Mouse (Mus musculus) kidney, adult 8-10 months (tissue): ENCODE data around the gene Chrd.
A peak's percentile ranks its signal among the peaks of the same experiment; 100 is the strongest.

Experiments used
- DNase-seq, 2 experiments: peaks; one replicate each; pipeline ENCODE4 v3.0.0; 2022

Gene Chrd

GRCm38 (mm10) chr16:20712190-20712589 lies 20.7 kb upstream of the Chrd start:
- DNase-seq: no peak

GRCm38 (mm10) chr16:20712889-20713288 lies 20.0 kb upstream of the Chrd start:
- DNase-seq: no peak

- DNase-seq: no peak
Observed at GRCm38 (mm10) chr16:20714307-20715080, 18.4 kb upstream of the Chrd start.

- no peak for DNase-seq
Observed at GRCm38 (mm10) chr16:20715161-20715560, 17.8 kb upstream of the Chrd start.

GRCm38 (mm10) chr16:20715566-20715965 lies 17.4 kb upstream of the Chrd start:
- no peak for DNase-seq

GRCm38 (mm10) chr16:20715976-20716840 lies 16.7 kb upstream of the Chrd start:
- peak; percentile 79 to 81 for DNase-seq

- DNase-seq: no peak
Observed at GRCm38 (mm10) chr16:20716841-20717180, 16.1 kb upstream of the Chrd start.

GRCm38 (mm10) chr16:20717181-20717977 lies 15.5 kb upstream of the Chrd start, which contains the start of the genes Polr2h and Clcn2:
Gene Polr2h (plus strand): TSS chr16:20717665.
Gene Clcn2 (minus strand): TSS chr16:20717746.
- peak; percentile 99 for DNase-seq

- no peak for DNase-seq
Observed at GRCm38 (mm10) chr16:20717978-20718670, 14.8 kb upstream of the Chrd start.

- DNase-seq: no peak
Observed at GRCm38 (mm10) chr16:20721808-20722207, 11.1 kb upstream of the Chrd start.

- no peak for DNase-seq
Observed at GRCm38 (mm10) chr16:20722736-20723135, 10.2 kb upstream of the Chrd start.

GRCm38 (mm10) chr16:20723247-20723646 lies 9.7 kb upstream of the Chrd start:
- DNase-seq: no peak

- peak; percentile 60 to 61 for DNase-seq
Observed at GRCm38 (mm10) chr16:20724338-20724748, 8.6 kb upstream of the Chrd start.

- no peak for DNase-seq
Observed at GRCm38 (mm10) chr16:20725321-20725720, 7.6 kb upstream of the Chrd start.

- DNase-seq: no peak
Observed at GRCm38 (mm10) chr16:20725750-20726149, 7.2 kb upstream of the Chrd start.

GRCm38 (mm10) chr16:20726384-20726783 lies 6.5 kb upstream of the Chrd start:
- DNase-seq: no peak

GRCm38 (mm10) chr16:20730293-20730711 lies 2.6 kb upstream of the Chrd start:
- peak; percentile 72 to 75 for DNase-seq

GRCm38 (mm10) chr16:20731688-20732087 lies 1.2 kb upstream of the Chrd start:
- no peak for DNase-seq

GRCm38 (mm10) chr16:20732251-20732924 lies 539 bp upstream of the Chrd start:
- no peak for DNase-seq

- no peak for DNase-seq
Observed at GRCm38 (mm10) chr16:20733731-20734730, 1.1 kb downstream of the Chrd start, which contains the start of gene Thpo. Gene Thpo (minus strand): TSS chr16:20734511.
